Mouse (Mus musculus) heart, postnatal 0 days (tissue): ENCODE data around the gene Gm17542.

Source experiments
- CTCF ChIP-seq: IDR thresholded peaks from 2 replicates; pipeline ENCODE4 v1.5.1; 2016; ENCODE audit warnings: antibody characterized with exemption, control low read depth, low read depth
- EP300 ChIP-seq: IDR thresholded peaks from 2 replicates; pipeline ENCODE4 v1.6.1; 2016; ENCODE audit warnings: antibody characterized with exemption, low read depth

DNA sequence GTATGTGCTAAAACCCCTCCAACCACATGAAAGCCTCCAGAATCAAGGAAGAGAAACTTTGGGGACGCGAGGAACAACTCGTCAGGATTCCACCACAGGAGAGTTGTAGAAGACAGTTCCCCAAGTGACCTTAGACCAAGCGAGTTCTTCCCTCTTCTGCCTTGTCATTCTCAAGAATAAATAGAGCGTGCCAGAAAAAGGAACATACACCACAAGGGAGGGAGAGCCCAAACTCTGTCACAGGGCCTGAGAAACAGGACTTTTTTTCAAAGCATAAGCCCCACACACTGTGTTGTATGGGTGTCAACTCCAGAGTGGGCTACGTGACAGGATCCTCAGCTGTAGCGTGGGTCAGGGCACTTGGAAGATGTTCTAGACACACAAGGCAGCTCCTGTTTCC lies 20.1 kb upstream of the Gm17542 start:
- TF ChIP-seq CTCF (no peak), EP300 (no peak)
